Mouse (Mus musculus) liver, embryonic 15.5 days (tissue): ENCODE measurements at regions not wholly inside any gene's neighbourhood (a gene's known extent, or its start where the extent isn't known, plus 50 kb on each side); places are given as distances from the start of the nearest gene placed in this dataset.

ENCODE experiments used
- ATAC-seq: fragments of 200-750 bp; cut with Nextera tagmentation; 2 replicates; pipeline ENCODE4 v1.8.0; 2017; ENCODE audit warnings: moderate number of reproducible peaks, mild to moderate bottlenecking, moderate library complexity; ENCODE audit not compliant: insufficient read depth
- H3K27ac ChIP-seq: fragments of 300-500 bp; sonication (generic); replicated peaks from 2 replicates; pipeline ENCODE4 v1.5.1; 2015; ENCODE audit warnings: mild to moderate bottlenecking, inconsistent platforms
- H3K27me3 ChIP-seq: fragments of 300-500 bp; sonication (generic); 2 replicates; pipeline ENCODE4 v1.6.1; 2015; ENCODE audit warnings: mild to moderate bottlenecking, inconsistent platforms
- H3K36me3 ChIP-seq: fragments of 300-500 bp; sonication (generic); replicated peaks from 2 replicates; pipeline ENCODE4 v1.6.1; 2015; ENCODE audit warnings: moderate library complexity, mild to moderate bottlenecking, inconsistent platforms
- H3K4me1 ChIP-seq: fragments of 300-500 bp; sonication (generic); replicated peaks from 2 replicates; pipeline ENCODE4 v1.6.1; 2015; ENCODE audit warnings: inconsistent platforms
- H3K4me2 ChIP-seq: fragments of 300-500 bp; sonication (generic); 2 replicates; pipeline ENCODE4 v1.6.1; 2015; ENCODE audit warnings: moderate library complexity, mild to moderate bottlenecking, inconsistent platforms
- H3K4me3 ChIP-seq: fragments of 300-500 bp; sonication (generic); replicated peaks from 2 replicates; pipeline ENCODE4 v1.5.1; 2015; ENCODE audit warnings: mild to moderate bottlenecking, inconsistent platforms
- H3K9ac ChIP-seq: fragments of 300-500 bp; sonication (generic); 2 replicates; pipeline ENCODE4 v1.6.1; 2015; ENCODE audit warnings: moderate library complexity, mild to moderate bottlenecking, inconsistent platforms
- H3K9me3 ChIP-seq: fragments of 300-500 bp; sonication (generic); replicated peaks from 2 replicates; pipeline ENCODE4 v1.6.1; 2016; ENCODE audit warnings: inconsistent platforms
- WGBS: fragments of 180-500 bp; shearing (Covaris S2); methylation state at CpG from one replicate; pipeline ENCODE4 v1.1.7; 2015; ENCODE audit warnings: mixed read lengths; ENCODE audit not compliant: insufficient replicate concordance; 5-methylcytosine and 5-hydroxymethylcytosine counted together

- ATAC-seq = no peak
- no peaks in the 10 kb centered on the region for H3K36me3 ChIP-seq
Observed at GRCm38 (mm10) chr17:50407249-50407990, 101.8 kb upstream of the Plcl2 start.

GRCm38 (mm10) chr17:50408581-50408980 is 100.6 kb upstream of the Plcl2 start:
- ATAC-seq = no peak
- H3K4me1 ChIP-seq = no peaks in the 10 kb centered on the region
- H3K4me3 ChIP-seq = no peak overlapping the region
- no peak overlapping the region for H3K9ac ChIP-seq
- no peaks in the 10 kb centered on the region for H3K36me3 ChIP-seq
- no peaks in the 10 kb centered on the region for H3K9me3 ChIP-seq
- no peak overlapping the region for H3K4me2 ChIP-seq
- H3K27me3 ChIP-seq = no peaks in the 10 kb centered on the region
- whole genome bisulfite sequencing = 75% methylated on average over 10 of the region's 10 CpGs
- H3K27ac ChIP-seq = no peak overlapping the region

More at GRCm38 (mm10) chr17:50407249-50407990, 101.8 kb upstream of the Plcl2 start:
- Histone ChIP-seq H3K4me1 (no peaks in the 10 kb centered on the region), H3K27me3 (no peaks in the 10 kb centered on the region), H3K4me3 (no peak overlapping the region), H3K9me3 (no peaks in the 10 kb centered on the region), H3K4me2 (no peak overlapping the region), H3K27ac (no peak overlapping the region), H3K9ac (no peak overlapping the region)
- 60% methylated on average over 11 of the region's 11 CpGs for WGBS

- no peaks in the 10 kb centered on the region for H3K4me1 ChIP-seq
- no peak overlapping the region for H3K9ac ChIP-seq
- 67% methylated on average over 3 of the region's 3 CpGs for WGBS
- no peaks in the 10 kb centered on the region for H3K27me3 ChIP-seq
- H3K4me2 ChIP-seq = no peak overlapping the region
- no peaks in the 10 kb centered on the region for H3K9me3 ChIP-seq
- H3K27ac ChIP-seq = no peak overlapping the region
- ATAC-seq = no peak
- H3K36me3 ChIP-seq = no peaks in the 10 kb centered on the region
- no peak overlapping the region for H3K4me3 ChIP-seq
Observed at GRCm38 (mm10) chr17:50409271-50409670, 99.9 kb upstream of the Plcl2 start.

- Histone ChIP-seq H3K36me3 (no peaks in the 10 kb centered on the region), H3K9me3 (no peaks in the 10 kb centered on the region), H3K4me3 (no peak overlapping the region), H3K27me3 (no peaks in the 10 kb centered on the region), H3K9ac (no peak overlapping the region), H3K4me2 (no peak overlapping the region), H3K4me1 (no peaks in the 10 kb centered on the region), H3K27ac (no peak overlapping the region)
- WGBS = 18% methylated on average over 8 of the region's 8 CpGs
- 0 out of 2 replicates have a peak, but pooled peaks have one; percentile 15 for ATAC-seq
Observed at GRCm38 (mm10) chr17:50409895-50410294, 99.3 kb upstream of the Plcl2 start.

GRCm38 (mm10) chr17:50410296-50410695 is 98.9 kb upstream of the Plcl2 start:
- Histone ChIP-seq H3K4me2 (no peak overlapping the region), H3K9me3 (no peaks in the 10 kb centered on the region), H3K36me3 (no peaks in the 10 kb centered on the region), H3K27ac (no peak overlapping the region), H3K9ac (no peak overlapping the region), H3K4me1 (no peaks in the 10 kb centered on the region), H3K27me3 (no peaks in the 10 kb centered on the region), H3K4me3 (no peak overlapping the region)
- ATAC-seq = no peak; the same call in 1 of the 2 replicates
- WGBS = 81% methylated on average over 3 of the region's 3 CpGs

GRCm38 (mm10) chr17:50412446-50412845 is 96.8 kb upstream of the Plcl2 start:
- no peaks in the 10 kb centered on the region for H3K27me3 ChIP-seq
- no peak for ATAC-seq
- no peaks in the 10 kb centered on the region for H3K36me3 ChIP-seq
- H3K9me3 ChIP-seq = no peaks in the 10 kb centered on the region
- H3K4me3 ChIP-seq = no peak overlapping the region
- H3K27ac ChIP-seq = no peak overlapping the region
- no peak overlapping the region for H3K9ac ChIP-seq
- no peaks in the 10 kb centered on the region for H3K4me1 ChIP-seq
- no peak overlapping the region for H3K4me2 ChIP-seq
- WGBS = 76% methylated on average over 5 of the region's 5 CpGs

- no peaks in the 10 kb centered on the region for H3K9me3 ChIP-seq
- H3K4me1 ChIP-seq = peaks cover under 1% of the 10 kb centered on the region
- no peak overlapping the region for H3K27ac ChIP-seq
- no peak overlapping the region for H3K4me3 ChIP-seq
- no peak overlapping the region for H3K9ac ChIP-seq
- no peaks in the 10 kb centered on the region for H3K36me3 ChIP-seq
- no peak overlapping the region for H3K4me2 ChIP-seq
- ATAC-seq = no peak
- WGBS = 62% methylated on average over 5 of the region's 5 CpGs
- no peaks in the 10 kb centered on the region for H3K27me3 ChIP-seq
Observed at GRCm38 (mm10) chr17:50413916-50414315, 95.3 kb upstream of the Plcl2 start.

GRCm38 (mm10) chr17:50415331-50416005 is 93.7 kb upstream of the Plcl2 start:
- Histone ChIP-seq H3K4me3 (no peak overlapping the region), H3K36me3 (no peaks in the 10 kb centered on the region), H3K27me3 (no peaks in the 10 kb centered on the region), H3K9ac (no peak overlapping the region), H3K9me3 (no peaks in the 10 kb centered on the region), H3K4me1 (peaks cover 11% of the 10 kb centered on the region), H3K4me2 (no peak overlapping the region), H3K27ac (0 out of 2 replicates have a peak overlapping the region, but pooled peaks have one; percentile 19)
- no peak for ATAC-seq
- WGBS = 37% methylated on average over 2 of the region's 2 CpGs

- H3K4me1 ChIP-seq = peaks cover 13% of the 10 kb centered on the region
- no peak for ATAC-seq
- no peaks in the 10 kb centered on the region for H3K9me3 ChIP-seq
- no peak overlapping the region for H3K4me2 ChIP-seq
- H3K27ac ChIP-seq = 0 out of 2 replicates have a peak overlapping the region, but pooled peaks have one; percentile 19
- 7% methylated on average over 1 of the region's 1 CpGs for WGBS
- H3K9ac ChIP-seq = no peak overlapping the region
- H3K27me3 ChIP-seq = no peaks in the 10 kb centered on the region
- H3K4me3 ChIP-seq = no peak overlapping the region
- no peaks in the 10 kb centered on the region for H3K36me3 ChIP-seq
Observed at GRCm38 (mm10) chr17:50416119-50416518, 93.1 kb upstream of the Plcl2 start.

GRCm38 (mm10) chr17:50416538-50417113 is 92.6 kb upstream of the Plcl2 start:
- Histone ChIP-seq H3K36me3 (no peaks in the 10 kb centered on the region), H3K27me3 (no peaks in the 10 kb centered on the region), H3K4me1 (peaks cover 15% of the 10 kb centered on the region), H3K27ac (no peak overlapping the region), H3K4me2 (no peak overlapping the region), H3K9ac (no peak overlapping the region), H3K9me3 (no peaks in the 10 kb centered on the region), H3K4me3 (no peak overlapping the region)
- ATAC-seq = no peak
- 48% methylated on average over 3 of the region's 3 CpGs for WGBS

- no peaks in the 10 kb centered on the region for H3K27me3 ChIP-seq
- 51% methylated on average over 3 of the region's 3 CpGs for WGBS
- H3K27ac ChIP-seq = 0 out of 2 replicates have a peak overlapping the region, but pooled peaks have one; percentile 19
- ATAC-seq = no peak; the same call in 1 of the 2 replicates
- H3K4me1 ChIP-seq = peaks cover 18% of the 10 kb centered on the region
- H3K36me3 ChIP-seq = no peaks in the 10 kb centered on the region
- H3K4me2 ChIP-seq = no peak overlapping the region
- H3K4me3 ChIP-seq = no peak overlapping the region
- no peak overlapping the region for H3K9ac ChIP-seq
- H3K9me3 ChIP-seq = no peaks in the 10 kb centered on the region
Observed at GRCm38 (mm10) chr17:50418863-50419383, 90.3 kb upstream of the Plcl2 start.
